Mouse (Mus musculus) thymus, postnatal 10 days (tissue): ENCODE measurements around the gene Cd300c.
"Not testable (repeated sequence)": the region's sequence is repeated elsewhere in the genome, so short reads cannot be mapped to it uniquely, and the experiment has no call there.

ENCODE experiments used
- DNase-seq, 2 experiments: peaks; one replicate each; pipeline ENCODE4 v3.0.0; 2021; ENCODE audit warnings: low spot score in 2 of 2

Cd300c gene

GRCm38 (mm10) chr11:114968752-114969207 is at the start of gene Cd300c:
TSS of gene Cd300c (minus strand) at chr11:114969157.
- no peak for DNase-seq

DNA sequence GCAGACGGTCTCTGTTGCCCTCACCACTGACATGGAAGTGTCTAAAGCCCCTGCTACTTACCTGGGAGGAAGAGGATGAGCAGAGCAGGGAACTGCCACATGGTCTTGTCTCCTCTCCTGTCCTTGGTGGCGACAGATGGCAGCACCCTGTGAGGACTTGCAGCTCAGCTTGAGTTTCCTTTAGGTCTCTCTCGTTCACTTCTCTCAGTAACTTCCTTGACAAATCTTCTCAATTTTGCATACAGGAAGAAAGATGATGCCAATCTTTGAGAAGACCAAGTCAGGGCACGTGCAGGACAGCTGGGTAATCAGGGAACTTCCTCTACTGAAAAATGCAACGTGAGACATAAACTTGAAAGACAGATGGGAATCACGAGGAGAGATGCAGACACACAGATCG is 47.1 kb upstream of the Cd300c start, which contains the start of gene Cd300ld2:
Gene Cd300ld2, minus strand, starts transcription at position 101 of the 400 bp plus-strand sequence.
- not testable (repeated sequence) for DNase-seq

GRCm38 (mm10) chr11:115004070-115004469 is 35.1 kb upstream of the Cd300c start:
- no peak for DNase-seq

- no peak for DNase-seq
These were observed 32.6 kb upstream of the Cd300c start, which contains the start of gene Cd300c2 for GRCm38 (mm10) chr11:115001474-115002040. TSS of gene Cd300c2 (minus strand) at chr11:115001880.

DNA sequence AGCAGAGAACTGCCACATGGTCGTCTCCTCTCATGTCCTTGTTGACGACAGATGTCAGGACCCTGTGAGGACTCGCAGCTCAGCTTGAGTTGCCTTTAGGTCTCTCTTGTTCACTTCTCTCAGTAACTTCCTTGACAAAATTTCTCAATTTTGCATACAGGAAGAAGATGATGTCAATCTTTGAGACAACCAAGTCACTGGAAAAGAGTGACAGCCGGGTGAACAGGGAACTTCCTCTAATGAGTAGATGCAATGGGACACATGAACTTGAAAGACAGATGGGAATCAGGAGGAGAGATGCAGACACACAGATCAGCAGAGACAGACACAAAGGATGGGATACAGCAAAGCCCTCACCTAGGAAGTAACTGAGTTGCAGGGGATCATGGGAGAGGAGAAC is 20.8 kb upstream of the Cd300c start, which contains the start of gene Cd300ld:
Gene Cd300ld, minus strand, starts transcription at position 130 of the 400 bp plus-strand sequence.
- no peak for DNase-seq

- DNase-seq: no peak
These were observed 12.9 kb upstream of the Cd300c start for GRCm38 (mm10) chr11:114981866-114982265.

GRCm38 (mm10) chr11:114972726-114973125 is 3.8 kb upstream of the Cd300c start:
- DNase-seq: no peak

DNA sequence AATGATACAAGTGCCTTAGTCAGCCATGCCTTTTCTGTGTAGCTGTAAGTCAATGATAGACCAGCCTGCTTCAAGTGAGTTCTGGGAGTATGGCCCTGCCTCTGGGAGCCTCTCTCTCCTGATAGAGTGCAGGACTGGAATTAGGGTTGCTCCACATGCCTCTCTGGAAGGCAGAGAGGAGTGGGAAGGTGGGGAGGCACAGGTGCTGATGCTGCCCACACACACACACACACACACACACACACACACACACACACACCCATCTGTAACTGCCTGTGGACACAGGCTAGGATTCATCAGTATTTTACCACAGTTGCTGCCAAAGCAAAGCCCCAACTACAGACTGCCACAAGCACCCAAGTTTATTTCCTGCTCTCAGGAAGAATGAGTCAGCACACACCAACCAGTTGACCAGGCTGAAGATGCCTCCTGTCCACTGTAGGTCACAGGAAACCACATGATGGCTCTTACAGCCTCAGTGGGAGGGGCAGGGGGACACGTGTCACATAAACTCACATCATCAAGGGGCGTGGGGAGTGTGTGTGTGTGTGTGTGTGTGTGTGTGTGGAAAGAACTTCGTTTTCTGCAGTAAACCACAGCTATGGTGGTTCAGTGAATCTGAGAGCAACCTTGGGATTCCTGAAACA is 3.7 kb downstream of the Cd300c start:
- no peak for DNase-seq

GRCm38 (mm10) chr11:114960369-114960768 is 8.6 kb downstream of the Cd300c start:
- no peak for DNase-seq

GRCm38 (mm10) chr11:114934144-114934543 is 34.8 kb downstream of the Cd300c start, which contains the start of gene Cd300lb:
TSS of gene Cd300lb (minus strand) at chr11:114934386.
- no peak for DNase-seq

- DNase-seq: no peak
These were observed 35.4 kb downstream of the Cd300c start for GRCm38 (mm10) chr11:114933591-114933990.

DNA sequence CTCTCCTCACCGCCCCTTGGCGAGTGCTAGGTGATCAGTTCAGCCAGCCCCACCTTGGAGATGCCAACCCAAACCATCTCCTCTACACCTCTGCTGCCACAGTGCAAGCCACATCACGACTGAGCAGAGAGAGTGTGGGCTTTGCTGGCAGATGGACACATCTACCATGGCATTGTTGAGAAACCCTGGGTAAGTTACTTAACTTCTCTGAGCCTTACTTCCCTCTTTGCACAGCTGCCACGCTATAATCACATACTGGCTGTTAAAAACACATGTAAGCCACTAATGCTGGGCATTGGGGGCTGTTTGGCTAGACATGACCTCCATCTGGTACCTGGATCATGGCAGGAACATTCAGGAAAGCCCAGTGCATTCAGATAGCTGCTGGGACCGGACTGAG is 37.9 kb downstream of the Cd300c start:
- DNase-seq: no peak

GRCm38 (mm10) chr11:114929581-114929980 is 39.4 kb downstream of the Cd300c start:
- DNase-seq: no peak

- peak in 1 of 2 experiments; percentile 70 for DNase-seq
These were observed 45.0 kb downstream of the Cd300c start for GRCm38 (mm10) chr11:114923961-114924360.

DNA sequence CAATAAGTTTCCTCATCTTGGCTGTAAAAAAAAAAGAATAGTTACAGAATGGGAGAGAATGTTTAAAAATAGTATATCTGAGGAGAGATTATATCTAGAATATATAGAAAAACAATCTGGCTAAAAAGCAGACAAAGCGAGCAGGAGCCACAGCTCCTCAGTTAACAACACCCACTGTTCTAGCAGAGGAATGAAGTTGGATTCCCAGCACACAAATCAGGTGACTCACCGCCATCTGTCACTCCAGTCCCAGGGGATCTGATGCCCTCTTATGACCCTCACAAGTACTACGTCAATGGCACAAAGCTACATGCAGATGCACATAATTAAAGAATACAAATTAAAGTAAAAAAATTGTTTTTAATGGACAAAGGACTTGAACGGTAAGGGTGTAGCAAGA is 46.5 kb downstream of the Cd300c start:
- no peak for DNase-seq

GRCm38 (mm10) chr11:114917120-114917519 is 51.8 kb downstream of the Cd300c start:
- DNase-seq: no peak

GRCm38 (mm10) chr11:114914978-114915377 is 54.0 kb downstream of the Cd300c start:
- DNase-seq: no peak

GRCm38 (mm10) chr11:114912847-114913246 is 56.1 kb downstream of the Cd300c start:
- DNase-seq: peak in 1 of 2 experiments; percentile 49

GRCm38 (mm10) chr11:114909538-114909937 is 59.4 kb downstream of the Cd300c start:
- DNase-seq: not testable (repeated sequence)

DNA sequence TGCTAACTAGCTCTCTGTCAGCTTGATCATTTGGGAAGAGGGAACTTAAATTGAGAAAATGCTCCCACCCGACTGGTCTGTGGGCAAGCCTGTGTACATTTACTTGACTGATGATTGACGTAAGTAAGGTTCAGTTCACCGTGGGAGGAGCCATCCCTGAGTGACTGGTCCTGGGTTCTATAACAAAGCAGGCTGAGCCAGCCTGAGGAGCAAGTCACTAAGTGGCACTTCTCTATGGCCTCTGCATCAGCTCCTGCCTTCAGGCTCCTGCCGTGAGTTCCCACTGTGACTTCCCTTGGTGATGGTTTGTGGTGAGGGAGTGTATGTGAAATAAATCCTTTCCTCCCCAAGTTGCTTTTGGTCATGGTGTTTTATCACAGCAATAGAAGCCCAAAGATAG is 60.9 kb downstream of the Cd300c start:
- DNase-seq: no peak

- DNase-seq: no peak
These were observed 61.4 kb downstream of the Cd300c start for GRCm38 (mm10) chr11:114907567-114907966.
